Mouse (Mus musculus) thymus, postnatal 0 days (tissue): ENCODE measurements around the gene Csrnp2. TPM values are rescaled to one million over a fixed set of nuclear protein-coding genes. Genes with fewer than 3 reads are reported as not detected.
"Not testable (repeated sequence)": the region's sequence is repeated elsewhere in the genome, so short reads cannot be mapped to it uniquely, and the experiment has no call there.

Experiments
- DNase-seq: peaks from one replicate; pipeline ENCODE4 v3.0.0-alpha.2; 2015; ENCODE audit warnings: low spot score
- polyA plus RNA-seq: library from polyadenylated mRNA; unstranded; fragments of >200 nt; fragmentation: Nextera tagmentation; extraction: Ambion mirVana; gene quantifications from 2 replicates; pipeline ENCODE4 v1.2.1, GENCODE M21; 2015

Csrnp2 gene
- polyA plus RNA-seq, result 6.3 and 6.6 TPM in 2 replicates

DNA sequence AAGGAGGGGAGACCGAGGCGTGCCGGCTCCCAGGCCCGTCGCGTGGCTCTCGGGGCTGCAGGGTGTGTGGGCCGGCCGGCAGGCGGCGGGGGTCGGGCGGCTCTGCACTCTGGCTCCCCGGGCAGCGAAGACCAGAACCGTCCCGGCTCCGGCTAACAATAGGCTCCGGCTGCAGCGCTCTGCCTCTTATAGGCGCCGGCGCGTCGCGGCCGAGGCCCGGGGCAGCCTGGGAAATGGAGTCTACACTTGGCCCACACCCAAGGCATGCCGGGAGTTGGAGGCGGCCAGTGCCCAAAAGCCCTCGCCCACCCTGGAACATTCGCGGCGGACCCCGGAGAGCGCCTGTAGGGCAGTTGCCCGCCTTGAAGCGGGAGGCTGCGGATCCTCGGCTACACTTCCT, at the start of gene Csrnp2:
TSS of gene Csrnp2 (minus strand) at position 387 of the 400 bp plus-strand sequence.
- peak; percentile 89 for DNase-seq

DNA sequence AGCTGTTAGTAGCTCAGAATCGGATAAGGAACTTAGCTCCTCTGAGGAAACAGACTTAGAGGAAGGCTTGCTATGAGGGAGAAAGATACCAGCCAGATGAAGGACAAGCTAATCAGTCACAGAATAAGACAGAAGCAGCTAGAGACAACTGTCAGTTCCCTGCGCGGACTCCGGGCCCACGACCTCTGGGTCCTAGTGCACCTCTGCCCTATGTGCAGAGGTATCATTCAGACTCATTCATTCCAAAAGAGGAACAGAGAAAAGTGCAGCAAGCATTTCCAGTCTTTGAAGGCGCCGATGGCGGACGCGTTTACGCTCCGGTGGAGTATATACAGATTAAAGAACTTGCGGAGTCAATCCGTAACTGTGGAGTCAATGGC, 48.4 kb upstream of the Csrnp2 start:
- DNase-seq, result not testable (repeated sequence)

DNA sequence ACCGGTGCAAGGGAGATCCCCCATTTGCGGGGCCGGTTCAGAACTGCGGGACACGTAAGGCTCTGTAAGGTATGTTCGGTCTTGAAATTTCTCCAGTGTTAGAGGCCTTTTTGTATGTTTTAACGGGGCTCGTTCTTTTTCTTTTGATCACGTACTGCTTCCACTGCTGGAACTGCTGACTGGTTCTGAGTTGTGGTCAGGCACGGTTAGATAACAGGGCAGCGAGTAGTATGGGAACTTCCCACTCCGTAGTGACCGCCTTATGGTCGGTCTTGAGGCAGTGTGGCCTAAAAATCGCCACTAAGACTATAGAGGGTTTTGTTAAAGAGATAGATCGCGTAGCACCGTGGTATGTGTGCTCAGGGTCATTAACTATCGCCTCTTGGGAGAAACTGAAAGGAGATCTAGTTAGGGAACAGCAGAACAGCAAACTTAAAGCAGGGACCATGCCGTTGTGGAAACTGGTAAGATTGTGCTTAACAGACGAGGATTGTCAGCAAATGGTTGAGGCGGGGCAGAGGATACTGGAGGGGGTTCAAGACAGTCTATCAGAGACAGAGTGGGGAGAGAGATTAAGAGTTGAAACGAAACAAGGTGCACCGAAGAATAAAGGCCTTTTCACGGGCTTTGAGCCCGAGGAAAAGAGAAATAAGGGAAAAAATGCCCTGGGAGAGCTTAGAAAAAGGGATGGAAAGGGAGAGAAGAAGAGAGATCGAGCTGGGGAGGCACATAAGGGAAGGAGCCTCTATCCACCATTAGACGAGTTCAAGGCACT, 47.8 kb upstream of the Csrnp2 start:
- not testable (repeated sequence) for DNase-seq

DNA sequence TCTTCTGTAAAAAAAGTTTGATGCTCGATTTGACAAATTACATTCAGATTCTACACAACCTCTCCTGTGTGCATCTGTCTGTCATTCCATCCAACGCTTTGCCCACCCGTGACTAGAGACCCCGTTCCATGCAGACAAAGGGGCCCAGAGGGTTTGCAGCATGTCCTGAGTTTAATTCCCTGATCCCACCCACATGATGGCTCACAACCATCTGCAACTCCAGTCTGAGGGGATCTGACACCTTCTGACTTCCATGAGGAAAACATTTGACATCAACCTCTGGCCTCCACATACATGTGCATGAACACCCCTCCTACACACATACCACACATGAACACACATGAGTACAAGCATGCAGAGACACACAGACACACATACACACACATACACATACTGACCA, 46.1 kb upstream of the Csrnp2 start:
- DNase-seq, result no peak

DNA sequence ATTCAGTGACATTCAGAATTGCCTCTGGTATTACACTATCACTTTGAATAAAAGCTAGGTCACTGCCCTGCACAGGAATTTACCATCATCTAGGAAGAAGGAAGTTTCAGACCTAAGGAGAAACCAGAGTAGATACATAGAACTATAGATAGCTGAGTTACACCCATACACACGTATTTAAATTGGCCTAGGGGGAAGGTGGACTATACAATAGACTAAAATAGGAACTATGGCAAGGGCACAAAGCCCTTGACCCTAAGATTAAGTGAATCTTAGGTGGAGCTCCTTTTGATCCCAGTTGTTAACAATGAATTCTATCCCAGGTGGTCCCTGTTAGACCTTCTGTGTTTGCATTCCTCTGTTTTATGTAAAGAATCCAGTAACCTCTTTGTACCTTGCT, 45.7 kb upstream of the Csrnp2 start:
- DNase-seq, result not testable (repeated sequence)

DNA sequence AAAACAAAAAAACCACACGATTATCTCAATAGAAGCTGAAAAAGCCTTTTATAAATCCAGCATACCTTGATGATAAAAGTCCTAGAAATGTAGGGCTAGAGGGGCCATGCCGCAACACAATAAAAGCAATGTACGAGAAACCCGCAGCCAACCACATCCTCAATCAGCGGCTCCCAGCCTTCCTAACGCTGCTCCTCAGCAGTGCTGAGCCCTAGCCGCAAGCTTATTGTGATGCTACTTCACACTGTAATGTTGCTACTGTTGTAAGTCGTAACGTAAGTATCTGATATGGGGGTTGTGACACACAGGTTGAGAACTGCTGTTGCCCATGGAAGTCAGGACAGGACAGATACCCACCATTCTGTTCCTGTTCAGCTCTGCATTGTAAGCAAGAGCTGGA, 44.1 kb upstream of the Csrnp2 start:
- peak; percentile 31 for DNase-seq

DNA sequence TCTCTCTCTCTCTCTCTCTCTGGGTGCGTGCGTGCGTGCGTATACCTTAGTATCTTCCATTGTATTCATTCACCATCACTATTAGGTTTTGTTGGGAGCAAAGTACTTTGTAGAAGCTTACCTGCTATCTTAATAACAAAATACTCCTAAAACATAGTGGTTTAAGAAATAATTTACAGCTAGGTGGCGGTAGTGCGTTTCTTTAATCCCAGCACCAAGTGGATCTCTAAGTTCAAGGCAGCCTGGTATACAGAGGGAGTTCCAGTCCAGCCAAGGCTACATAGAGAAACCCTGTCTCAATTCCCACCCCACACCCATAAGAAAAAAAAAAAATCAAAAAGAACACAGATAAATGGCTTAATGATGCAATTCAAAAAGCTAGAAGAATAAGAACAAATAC, 42.6 kb upstream of the Csrnp2 start:
- DNase-seq, result peak; percentile 77

DNA sequence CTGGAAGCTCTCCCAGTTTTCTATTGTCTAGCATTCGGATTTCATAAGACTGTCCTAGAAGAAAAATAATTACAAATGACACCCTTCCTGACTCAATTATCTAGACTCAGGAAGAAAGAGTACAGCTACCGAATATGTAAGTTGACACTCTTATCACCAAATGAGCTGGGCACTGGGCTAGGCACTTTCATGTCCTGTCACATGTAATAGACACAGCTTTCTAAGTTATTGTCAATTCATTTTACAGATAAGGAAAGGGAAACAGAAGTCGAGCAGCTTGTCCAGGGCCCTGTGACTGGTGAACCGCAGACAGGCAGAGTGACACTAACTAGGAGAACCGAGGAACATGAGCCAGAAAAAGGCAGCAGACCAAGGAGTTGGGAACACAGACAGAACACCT, 32.6 kb upstream of the Csrnp2 start:
- DNase-seq, result no peak

DNA sequence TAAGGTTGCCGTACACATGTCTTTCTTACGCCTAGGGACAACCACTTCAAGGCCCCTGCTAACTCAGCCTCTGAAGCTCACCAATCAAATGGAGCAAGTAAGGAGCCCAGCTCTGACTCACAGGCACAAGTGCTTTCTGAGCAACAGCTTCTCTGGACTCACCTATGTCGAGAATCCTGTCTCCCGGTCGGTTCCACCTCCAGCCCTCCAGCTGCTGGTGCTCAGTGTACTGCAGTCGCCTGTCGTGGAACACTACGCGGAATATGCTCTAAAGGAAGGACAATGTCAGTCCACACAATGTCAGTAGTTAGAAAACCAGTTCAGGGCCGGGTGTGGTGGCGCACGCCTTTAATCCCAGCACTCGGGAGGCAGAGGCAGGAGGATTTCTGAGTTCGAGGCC, 30.1 kb upstream of the Csrnp2 start:
- no peak for DNase-seq

DNA sequence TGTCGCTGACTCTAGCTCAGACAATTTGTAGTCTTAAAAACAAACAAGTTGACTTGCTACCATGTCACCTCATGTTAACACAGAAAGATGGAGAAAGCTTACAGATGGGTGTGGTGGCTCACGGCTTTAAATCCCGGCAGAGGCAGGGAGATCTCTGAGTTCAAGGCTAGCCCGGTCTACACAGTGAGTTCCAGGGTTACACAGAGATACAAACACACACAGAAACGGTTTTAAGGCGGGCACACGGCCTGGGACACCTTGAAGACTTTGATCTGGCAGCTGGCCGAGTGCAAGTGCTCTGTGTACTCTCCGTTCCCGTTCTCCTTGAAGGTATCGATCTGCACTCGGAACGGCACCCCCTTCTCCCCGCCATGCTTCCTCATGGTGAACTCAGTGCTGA, 25.0 kb upstream of the Csrnp2 start:
- no peak for DNase-seq

DNA sequence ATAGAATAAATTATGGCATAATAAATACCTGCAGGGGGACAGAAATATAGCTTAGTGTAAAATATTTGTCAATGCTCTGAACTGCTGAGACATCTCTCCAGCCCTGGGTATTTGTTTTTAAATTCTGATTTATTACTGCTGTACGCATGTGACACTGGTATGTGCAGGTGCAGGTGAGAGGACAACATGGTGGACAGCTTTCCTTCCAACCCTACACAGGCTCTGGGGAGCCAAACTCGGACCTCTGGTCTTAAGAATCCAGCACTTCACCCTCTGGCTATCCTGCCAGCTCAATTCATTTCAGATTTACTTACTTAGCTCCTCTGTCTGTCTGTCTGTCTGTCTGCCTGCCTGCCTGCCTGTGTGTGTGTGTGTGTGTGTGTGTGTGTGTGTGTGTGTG, 19.8 kb upstream of the Csrnp2 start:
- no peak for DNase-seq

DNA sequence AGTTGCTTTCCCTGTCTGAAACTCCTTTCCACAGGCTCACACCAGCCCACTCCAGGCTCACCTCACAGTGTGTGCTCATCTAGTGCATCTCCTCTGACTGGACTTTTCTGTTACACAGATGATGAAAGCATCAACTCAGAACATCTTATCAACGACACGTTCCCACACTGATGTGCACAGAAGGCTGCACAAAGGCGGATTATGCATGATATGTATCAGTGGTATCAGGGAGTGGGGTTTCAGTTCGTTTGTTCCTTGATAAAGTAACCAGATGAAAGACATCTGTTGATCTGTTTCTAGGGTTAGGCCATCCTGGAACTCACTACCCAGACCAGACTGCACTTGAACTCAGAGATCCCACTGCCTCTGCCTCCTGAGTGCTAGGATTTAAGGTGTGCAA, 18.1 kb upstream of the Csrnp2 start:
- no peak for DNase-seq

DNA sequence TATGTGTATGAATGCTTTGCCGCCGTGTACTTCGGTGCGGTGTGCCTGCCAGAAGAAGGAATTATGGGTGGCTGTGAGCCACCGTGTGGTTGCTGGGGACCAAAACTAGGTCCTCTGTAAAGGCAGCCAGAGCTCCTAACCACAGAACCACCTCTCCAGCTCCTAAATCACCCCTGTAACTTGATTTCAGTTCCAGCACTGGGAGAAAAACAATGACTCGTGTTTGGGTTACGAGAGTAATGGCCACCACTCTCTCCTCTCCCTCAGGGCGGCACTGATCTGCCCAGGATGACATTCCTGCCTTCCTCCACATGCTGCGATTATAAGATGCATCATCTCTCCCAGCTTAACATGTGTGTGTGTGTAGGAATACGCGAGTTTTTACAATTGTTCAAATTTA, 14.8 kb upstream of the Csrnp2 start:
- DNase-seq, result no peak

DNA sequence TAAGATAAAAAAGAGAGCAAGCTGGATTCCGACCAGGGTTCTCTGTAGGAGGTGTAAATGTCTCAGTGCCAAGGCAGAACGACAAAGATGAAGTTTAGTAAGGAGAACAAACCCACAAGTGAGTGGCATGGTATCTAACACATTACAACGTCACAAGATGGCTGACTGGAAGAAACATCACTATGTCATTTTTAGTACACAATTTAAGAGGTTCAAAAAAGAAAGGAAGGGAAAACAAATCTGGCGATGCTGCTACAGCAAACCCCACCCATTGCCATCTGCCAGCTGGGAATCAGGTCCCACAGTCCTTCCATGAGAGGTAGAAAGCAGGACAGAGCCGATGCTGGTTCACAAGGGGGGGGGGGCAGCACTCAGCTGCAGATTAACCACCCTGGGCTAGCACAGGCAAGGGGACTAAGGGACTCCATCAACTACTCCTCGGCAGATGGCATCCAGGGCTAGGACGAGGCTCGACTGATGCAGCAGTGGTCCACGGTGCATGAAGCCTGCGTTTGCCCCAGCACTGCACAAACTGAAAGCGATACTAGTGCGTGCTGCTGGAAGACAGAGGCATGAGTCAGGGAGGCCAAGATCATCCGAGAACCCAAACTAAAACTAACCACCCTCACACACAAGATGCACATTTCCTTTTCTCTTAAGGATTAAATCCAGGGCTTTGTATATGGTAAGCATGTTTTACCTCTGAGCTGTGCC, 13.3 kb upstream of the Csrnp2 start:
- DNase-seq, result no peak

DNA sequence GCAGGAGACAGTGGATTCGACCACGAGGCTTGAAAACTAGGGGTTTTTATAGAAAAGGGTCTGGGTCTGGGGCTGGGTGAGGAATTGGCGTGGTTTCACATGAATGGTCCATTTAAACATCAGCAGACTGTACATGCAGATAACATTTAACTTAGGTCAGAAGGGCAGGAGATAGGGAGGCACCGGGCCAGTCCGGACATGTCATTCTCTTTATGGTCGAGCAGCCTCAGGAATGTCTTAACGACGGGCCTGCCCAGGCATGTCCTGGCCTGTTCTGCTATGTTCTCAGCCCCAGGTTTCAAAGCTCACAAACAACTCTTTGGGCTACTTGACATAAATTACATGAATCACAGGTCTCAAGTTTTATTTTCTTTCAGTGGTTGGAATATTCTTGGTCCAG, 4.2 kb upstream of the Csrnp2 start:
- not testable (repeated sequence) for DNase-seq

DNA sequence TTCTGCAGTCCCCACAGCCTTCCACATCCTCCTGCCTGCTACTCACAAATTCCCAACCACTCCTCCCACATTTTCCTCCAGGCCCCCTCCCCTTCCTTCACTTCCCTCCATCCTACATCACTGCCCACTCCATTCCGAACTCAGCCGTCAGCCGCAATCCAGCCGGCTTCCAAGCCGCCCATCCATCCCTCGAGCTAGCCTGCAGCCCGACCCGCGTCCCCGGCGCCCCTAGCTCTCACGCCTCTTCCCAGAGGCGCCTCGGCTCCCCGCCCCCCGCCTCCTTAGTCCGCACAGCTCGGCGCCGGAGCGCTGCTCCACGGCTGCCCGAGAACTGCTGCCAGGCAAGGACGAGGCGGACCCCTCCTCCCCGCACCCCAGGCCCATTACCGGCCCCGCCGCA, 641 bp downstream of the Csrnp2 start:
- no peak for DNase-seq

DNA sequence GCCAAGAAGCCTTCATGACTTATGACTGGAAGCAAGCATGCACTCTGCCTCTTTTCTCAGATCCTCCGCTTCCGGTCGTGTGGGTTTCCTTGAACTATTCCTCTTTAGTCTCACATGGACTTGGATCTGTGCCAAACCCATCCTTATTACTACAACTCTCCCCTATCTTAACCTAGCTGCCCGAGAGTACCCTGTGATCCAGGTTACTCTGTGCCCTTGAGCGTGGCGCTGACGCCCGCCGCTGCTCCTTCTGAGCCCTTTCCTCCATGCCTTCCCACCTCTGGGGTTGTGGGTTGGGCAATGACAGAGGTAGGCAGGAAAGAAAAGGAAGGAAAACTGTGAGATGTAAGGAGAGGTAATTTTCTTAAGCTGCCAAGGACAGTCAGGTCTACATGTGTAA, 3.3 kb downstream of the Csrnp2 start:
- DNase-seq, result no peak

DNA sequence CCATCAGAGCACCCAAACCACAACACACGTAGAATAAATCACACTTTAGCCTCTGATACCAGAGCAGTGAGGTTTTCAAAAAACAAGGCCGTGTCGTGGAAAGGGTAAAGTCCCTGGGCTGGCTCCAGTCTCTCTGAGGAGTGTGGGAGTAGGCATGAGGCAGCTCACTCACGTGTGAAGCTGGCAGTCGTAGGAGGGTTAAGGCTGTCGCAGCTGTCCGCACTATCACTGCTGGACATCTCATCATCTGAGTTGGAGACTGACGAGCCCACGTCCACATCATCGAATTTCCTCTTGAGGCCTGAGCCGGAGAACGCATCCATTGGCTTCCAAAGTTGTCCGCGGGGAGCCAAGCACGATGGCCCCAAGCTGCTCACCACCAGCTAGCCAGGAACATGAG, 6.0 kb downstream of the Csrnp2 start:
- DNase-seq, result no peak

DNA sequence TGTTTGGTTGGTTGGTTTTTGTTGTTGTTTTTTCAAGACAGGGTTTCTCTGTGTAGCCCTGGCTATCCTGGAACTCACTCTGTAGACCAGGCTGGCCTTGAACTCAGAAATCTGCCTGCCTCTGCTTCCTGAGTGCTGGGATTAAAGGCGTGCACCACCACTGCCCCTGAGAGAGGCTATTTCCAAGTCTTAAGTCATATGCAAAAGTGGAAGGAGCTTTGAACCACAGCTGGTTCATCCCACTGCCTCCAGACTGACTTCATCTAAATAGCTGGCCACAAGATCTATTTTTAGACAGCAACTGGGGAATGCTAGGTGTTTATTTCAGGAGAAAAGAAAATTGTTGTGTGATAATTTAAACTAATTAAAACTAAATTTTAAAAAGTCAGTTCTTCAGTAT, 7.0 kb downstream of the Csrnp2 start:
- not testable (repeated sequence) for DNase-seq

DNA sequence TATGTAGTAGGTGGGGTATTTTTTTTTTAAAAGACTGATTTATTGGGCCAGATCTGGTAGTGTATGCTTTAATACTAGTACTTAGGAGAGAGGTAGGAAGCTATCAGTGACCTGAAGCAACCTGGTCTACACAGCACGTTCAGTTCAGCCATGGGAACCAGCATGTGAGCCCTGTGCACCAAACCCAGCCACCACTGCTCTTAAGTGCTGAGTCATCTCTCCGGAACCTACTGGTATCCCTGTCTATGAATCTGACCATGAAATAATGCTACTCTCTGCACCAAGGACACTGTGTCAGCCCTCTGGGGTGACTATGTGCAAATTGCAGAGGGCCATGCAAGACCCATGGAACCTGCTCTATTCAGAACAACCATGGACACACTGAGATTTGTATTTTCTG, 8.2 kb downstream of the Csrnp2 start:
- DNase-seq, result no peak

DNA sequence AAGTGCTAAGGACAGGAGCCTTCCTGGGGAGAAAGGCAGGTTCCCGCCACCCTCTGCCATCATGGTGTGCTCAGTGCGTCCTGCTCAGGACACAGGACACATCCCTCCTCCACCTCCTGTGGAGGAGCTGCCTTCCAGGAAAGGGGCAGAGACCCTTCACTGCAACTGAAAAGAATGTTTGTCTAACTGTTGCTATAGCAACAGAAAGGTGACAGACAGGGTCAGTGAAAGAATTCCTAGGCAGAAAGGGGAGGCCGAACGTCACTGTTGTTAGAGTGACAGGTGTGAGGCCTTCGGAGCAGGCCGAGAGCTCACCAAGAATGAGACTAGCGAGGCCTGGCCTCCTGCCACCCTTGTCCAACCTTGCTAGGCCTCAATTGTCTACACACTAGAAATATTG, 8.8 kb downstream of the Csrnp2 start:
- DNase-seq, result no peak

DNA sequence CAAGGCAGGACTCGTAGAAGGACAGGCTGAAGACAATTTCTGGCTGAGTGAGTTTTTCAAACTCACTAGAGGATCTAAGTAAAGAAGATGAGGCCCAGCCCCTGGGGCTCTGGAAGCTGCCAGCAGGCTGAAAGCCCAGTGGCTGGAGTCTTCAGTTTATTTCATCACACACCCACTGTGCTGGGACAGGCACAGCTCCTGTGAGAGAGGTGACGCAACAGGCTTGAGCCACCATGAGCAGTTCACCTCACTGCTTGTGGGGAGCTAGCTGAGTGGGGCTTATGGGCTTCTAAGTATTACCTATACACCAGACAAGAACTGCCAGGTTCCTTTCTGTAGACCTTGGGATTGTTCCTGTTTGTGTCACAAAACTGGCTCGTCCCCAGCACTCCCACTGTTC, 9.7 kb downstream of the Csrnp2 start:
- DNase-seq, result no peak

DNA sequence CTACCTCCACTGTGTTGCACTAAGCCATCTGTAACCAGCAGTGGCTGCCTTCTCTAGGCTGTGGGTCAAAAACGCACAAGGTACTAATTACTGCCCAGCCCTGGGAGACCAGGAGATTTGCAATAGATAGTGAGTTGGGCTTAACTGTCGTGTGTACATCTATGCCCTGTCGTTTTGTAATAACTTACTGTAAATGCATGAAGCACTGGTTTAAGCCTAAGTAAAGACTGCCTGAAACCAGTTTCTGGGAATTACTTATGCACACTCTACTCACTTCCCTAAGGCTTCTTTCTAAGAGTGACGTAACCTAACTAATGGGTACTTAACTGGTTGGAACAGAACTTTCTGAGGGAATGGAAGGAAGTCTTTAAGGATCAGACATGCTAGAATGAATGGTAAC, 16.4 kb downstream of the Csrnp2 start:
- no peak for DNase-seq
